Mouse (Mus musculus): Measurements from ENCODE around the gene Gm15217.

The Gm15217 gene

DNA sequence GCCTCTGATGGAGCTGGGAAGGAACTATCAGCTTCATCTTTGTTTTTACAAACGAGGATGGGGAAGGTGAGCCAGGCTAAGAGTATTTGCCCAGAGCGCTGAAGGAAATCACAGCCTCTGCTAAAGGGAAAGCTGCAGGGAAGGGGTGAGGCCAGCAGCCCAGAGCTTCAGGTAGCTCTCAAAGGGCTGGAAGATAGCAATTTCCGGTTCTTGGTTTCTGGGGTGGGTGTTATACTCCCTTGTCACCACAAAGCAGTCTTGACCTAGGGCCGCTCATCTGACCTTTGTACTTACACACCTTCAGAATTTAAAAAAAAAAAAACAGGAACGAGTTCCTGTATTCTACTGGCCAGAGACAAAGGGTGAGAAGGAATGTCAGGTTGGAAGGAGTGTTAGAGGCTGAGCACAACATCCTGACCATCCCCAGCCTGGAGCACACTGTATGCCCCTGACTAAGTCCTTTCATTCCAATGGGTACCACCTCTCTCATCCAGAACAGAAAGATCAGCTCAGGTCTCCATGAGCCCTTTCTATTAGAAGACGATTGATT, 12.5 kb downstream of the Gm15217 start:
- DNase-seq (ENCODE audit: low read depth, low spot score): no peak

DNA sequence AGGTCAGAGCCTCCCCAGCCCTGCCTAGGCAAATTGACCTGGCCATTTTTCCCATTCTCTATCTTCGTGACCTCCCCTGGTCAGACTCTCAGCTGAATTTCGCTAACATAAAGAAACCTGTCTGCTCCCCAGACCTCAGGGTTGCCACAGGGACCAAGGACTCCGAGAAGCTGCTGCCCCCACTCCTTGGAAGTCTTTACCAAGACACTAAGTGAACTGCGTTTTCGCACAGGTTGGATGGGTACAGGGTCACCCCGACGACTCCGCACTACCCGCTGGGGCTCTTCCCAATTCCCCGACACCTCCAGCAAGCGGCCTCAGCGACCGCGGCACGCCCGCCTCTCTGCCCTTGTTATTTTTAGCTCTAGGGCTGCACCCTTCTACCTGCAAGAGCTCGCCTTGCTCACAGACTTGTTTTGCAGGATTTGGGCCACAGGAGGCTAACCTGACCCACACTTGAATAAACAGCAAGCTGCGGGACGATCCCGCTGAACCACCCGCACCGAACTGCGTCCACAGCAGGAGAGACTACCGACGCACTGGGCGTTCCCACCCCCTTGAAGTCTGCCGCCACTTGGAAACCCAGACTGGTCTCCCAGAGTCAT, 19.0 kb downstream of the Gm15217 start:
- no peak for DNase-seq (ENCODE audit: low read depth, low spot score)

DNA sequence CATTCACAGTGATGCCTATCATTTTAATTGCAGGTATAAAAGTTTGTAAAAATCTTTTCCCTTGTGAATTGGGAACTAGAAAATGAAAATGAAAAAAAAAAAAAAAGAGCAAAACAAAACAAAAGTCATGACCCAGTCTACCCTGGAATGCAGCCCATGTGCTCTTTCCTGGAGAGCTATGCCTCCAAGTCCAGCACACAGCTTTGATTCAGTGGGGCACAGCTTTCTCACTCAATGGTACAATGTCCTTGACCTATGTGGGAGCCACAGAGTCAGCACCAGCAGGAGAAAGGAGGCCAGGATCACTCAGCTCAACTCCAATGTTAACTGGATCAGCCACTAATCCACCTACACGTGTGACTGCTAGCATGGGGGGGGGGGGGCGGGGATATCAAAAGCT, 20.7 kb downstream of the Gm15217 start:
- no peak for DNase-seq (ENCODE audit: low read depth, low spot score)

DNA sequence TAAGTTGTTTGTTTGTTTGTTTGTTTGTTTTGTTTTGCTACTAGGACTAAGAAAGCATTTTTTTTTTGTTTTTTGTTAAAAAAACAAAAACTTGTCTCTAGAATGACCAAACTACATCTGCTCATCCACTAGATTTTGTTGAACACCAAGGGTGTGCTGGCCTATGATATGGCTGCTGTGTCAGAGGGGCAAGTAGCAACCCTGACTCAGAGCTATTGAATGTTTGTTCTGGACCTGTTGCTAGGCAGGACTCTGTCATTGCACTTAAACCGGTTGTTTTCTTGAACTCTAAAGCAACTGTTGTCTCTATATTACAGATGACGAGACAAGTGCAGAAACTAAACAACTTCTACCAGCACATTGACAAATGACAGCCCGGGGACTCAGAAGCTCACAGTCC, 29.1 kb downstream of the Gm15217 start:
- no peak for DNase-seq (ENCODE audit: low read depth, low spot score)

DNA sequence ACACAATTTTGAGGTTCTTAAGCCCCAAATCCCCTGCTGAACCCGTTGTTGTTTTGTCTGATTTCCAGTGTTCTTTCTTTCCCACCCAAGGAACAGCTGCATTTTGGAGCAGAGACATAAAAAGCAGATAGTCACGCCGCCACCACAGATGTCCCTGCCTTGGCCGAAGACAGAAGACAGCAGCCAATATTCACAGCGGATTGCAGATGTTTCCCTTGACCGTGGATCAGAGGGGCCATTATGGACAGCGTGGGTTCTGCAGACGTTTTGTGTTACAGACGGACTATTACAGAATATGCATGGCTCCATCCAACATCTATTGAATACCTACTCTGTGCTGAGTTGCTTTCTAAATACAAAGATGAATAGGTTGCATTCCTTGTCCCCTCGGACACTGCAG, 29.8 kb downstream of the Gm15217 start:
- peak; percentile 16 for DNase-seq (ENCODE audit: low read depth, low spot score)

DNA sequence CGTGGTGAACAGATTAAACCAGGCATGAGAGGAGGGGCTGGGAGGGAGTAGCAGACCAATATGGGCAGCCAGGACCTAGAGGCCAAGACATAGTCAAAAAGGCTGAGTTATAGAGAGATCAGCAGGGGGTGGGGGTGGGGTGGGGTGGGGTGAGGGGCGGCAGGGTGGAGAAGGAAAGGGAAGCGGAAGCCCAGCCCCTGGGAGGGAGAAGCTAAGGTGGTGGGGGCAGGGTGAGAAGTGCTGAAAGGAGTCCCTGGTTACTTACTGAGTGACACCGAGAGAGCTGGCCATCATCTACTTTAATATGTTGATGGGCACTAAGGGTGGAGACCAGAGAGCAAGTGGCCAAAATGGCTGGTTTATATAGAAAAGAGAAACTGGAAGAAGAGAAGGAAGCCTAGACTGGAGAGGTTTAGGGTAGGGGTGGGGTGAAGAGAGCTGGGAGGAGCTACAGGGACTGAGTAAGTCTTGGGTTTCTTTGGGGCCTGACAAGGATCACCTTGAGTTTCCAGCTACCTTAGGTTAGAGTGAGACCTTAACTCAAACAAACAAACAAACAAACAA, 31.4 kb downstream of the Gm15217 start:
- DNase-seq (ENCODE audit: low read depth, low spot score): no peak

DNA sequence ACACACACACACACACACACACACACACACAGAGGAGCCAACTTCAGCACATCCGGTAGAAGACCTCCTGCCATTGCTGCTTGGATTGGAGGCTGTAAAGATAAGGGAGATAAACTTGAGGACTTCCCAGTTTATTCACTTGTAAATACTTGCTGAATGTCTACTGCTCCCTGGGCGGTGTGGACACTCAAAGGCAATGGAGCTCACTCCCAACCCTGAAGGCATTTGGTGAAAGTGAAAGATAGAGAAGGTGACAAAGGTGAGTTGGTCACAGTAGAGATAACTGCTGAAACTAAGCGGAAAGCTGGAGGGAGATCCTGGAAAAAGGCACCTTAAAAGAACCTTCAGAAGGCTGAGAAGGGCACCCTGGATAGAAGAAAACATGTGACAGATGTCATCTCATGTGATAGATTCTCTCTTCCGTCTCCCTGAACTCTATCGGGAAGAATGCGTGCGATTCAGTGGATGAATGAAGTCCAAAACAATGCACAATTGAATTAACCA, 33.3 kb downstream of the Gm15217 start:
- no peak for DNase-seq (ENCODE audit: low read depth, low spot score)

DNA sequence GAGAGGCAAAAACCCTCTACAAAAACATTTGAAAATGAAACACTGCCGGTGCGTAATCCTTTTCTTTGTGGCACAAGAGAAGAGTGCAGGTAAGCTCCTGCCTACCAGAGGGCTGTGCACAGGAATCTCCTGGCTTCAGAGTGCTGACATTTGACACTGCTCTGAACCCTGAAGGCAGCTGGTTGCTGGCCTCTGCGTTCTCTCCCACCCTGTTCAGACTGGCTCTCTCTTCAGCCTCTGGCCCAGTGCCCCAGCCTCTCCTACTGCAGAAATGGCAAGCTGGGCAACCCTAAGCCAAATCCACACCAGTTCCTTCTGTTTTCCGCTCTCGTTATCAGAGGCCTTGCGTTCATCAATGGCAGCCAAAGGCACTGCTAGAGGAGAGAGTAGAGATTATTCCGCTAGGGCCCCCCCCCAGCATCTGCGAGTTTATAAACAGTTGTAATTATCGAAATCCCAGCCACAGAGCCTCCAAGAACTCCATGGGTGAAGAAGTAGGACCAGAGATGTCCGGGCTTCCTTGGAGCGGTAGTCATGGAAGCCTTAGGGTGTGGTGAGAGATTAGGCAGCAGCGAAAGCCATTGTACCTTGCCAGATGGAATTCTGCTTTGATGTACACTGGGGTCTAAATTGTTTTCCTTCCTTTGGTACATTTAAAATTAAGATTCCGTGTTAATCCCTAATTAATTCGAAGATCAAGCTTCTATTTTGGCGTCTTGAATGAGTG, 39.3 kb downstream of the Gm15217 start:
- no peak for DNase-seq (ENCODE audit: low read depth, low spot score)

DNA sequence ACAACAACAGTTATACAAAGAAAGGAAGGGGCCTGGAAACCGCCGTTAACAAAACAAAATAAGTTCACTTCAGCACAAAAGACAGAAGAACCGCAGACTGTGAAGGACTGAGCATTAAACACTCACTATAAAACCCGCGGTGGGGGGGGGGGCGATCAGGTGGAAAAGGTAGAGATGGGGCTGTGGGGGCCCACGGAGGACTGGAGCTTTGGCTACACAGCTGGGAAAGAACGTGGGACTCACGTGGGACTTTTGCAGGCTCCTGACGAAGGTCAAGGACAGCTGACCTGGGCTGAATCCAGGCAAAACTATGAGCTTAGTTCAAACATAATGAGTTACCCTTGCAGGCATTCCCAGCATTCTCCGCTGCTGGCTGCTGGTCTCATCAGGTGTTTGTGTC, 40.1 kb downstream of the Gm15217 start:
- no peak for DNase-seq (ENCODE audit: low read depth, low spot score)

DNA sequence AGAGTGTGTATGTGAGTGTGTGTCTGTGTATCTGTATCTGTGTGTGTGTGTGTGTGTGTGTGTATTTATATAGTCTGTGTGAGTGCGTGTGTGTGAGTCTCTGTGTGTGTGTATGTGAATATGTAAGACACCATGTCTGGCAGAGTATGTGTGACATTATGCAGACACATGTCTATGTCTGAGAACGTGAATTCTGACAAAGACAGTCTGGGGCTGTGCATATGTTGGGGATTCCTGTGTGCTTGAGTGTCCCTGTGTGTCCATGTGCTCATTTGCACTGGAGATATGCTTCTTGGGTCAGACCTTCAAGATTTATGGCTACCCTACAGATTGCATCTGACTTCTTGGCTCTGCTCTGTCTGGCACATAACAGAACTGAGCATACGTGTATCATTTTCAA, 42.6 kb downstream of the Gm15217 start:
- DNase-seq (ENCODE audit: low read depth, low spot score): no peak

DNA sequence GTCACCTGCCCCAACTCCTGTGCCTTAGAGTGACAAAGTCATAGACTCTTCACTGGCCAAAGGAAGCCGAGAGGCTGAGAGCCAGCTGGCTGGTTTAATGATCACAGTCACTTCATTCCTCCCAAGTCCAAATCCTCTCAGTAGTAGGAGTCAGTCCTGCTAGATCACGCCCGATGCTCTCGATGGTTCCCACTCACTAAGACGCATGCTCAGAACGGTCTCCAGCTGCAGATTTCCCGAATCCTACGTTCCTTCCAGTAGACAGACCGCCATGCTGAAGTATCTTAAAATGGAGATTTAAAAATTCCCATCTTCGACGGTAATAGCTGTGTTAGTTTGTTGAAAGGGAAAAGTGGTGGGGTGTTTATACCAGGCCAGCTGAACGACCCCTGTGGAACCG, 48.0 kb downstream of the Gm15217 start:
- DNase-seq (ENCODE audit: low read depth, low spot score): no peak

DNA sequence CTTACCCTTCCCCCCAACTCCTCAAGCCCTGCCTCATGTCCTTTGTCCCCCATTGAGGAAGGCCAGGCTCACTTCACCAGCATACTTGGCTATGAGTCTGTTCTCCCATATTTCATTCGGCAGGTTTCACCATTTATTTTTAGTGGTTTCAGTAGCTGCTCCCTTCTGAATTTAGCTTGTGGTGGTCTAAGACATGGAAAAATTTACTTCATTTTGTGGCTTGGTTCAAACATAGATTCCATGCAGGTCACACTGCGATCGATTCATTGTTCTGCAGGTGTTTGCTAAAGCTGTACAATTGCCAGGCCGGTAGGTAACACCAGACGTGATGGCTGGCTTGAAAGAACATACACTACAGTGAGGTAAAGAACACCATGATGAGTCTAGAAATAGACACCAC, 51.0 kb downstream of the Gm15217 start:
- DNase-seq (ENCODE audit: low read depth, low spot score): no peak
